Mouse (Mus musculus) kidney, embryonic 16.5 days (tissue): ENCODE measurements at regions not wholly inside any gene's neighbourhood (a gene's known extent, or its start where the extent isn't known, plus 50 kb on each side); places are given as distances from the start of the nearest gene placed in this dataset.
"Not testable (repeated sequence)": the region's sequence is repeated elsewhere in the genome, so short reads cannot be mapped to it uniquely, and the experiment has no call there.

Experiments
- ATAC-seq: fragments of 200-750 bp; cut with Nextera tagmentation; 2 replicates; pipeline ENCODE4 v1.8.0; 2017; ENCODE audit warnings: moderate TSS enrichment; ENCODE audit not compliant: low FRiP score, low TSS enrichment
- H3K27ac ChIP-seq: fragments of 300-500 bp; sonication (generic); 2 replicates; pipeline ENCODE4 v1.5.1; 2014; ENCODE audit warnings: low read length
- H3K27me3 ChIP-seq: fragments of 300-500 bp; sonication (generic); 2 replicates; pipeline ENCODE4 v1.6.1; 2014; ENCODE audit warnings: low read length, control low read depth, mixed read lengths; ENCODE audit not compliant: insufficient read depth
- H3K36me3 ChIP-seq: fragments of 300-500 bp; sonication (generic); 2 replicates; pipeline ENCODE4 v1.6.1; 2014; ENCODE audit warnings: low read length, control low read depth, mixed read lengths; ENCODE audit not compliant: insufficient read depth
- H3K4me1 ChIP-seq: fragments of 300-500 bp; sonication (generic); 2 replicates; pipeline ENCODE4 v1.6.1; 2014; ENCODE audit warnings: low read length, control low read depth, mixed read lengths; ENCODE audit not compliant: insufficient read depth
- H3K4me2 ChIP-seq: fragments of 300-500 bp; sonication (generic); replicated peaks from 2 replicates; pipeline ENCODE4 v1.6.1; 2014; ENCODE audit warnings: low read depth, low read length
- H3K4me3 ChIP-seq: fragments of 300-500 bp; sonication (generic); 2 replicates; pipeline ENCODE4 v1.5.1; 2014; ENCODE audit warnings: mild to moderate bottlenecking, low read length
- H3K9ac ChIP-seq: fragments of 300-500 bp; sonication (generic); replicated peaks from 2 replicates; pipeline ENCODE4 v1.6.1; 2014; ENCODE audit warnings: low read length
- H3K9me3 ChIP-seq: fragments of 300-500 bp; sonication (generic); 2 replicates; pipeline ENCODE4 v1.6.1; 2016; ENCODE audit warnings: low read length, control low read depth
- WGBS: fragments of 180-500 bp; shearing (Covaris S2); extraction: QIAGEN DNeasy Blood & Tissue Kit; methylation state at CpG from one replicate; pipeline ENCODE4 v1.1.7; 2014; 5-methylcytosine and 5-hydroxymethylcytosine counted together

DNA sequence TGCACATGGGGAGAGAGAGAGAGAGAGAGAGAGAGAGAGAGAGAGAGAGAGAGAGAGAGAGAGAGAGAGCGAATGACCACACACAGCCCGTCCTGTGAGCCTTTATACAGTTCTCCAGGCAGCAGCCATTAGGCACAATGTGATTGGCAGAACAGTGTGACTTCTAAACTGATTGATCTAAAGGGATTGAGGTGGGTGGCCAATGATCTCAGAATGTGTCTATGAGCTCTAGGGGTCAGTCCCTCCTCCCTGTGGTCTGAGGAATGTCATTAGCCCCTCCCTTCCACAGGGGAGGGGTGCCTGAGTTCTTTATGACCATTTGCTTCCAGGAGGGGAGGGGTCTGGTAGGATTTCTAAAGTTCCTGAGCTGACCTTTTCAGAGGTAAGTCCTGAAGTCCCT is 62.1 kb downstream of the Duxbl3 start:
- H3K4me2 ChIP-seq, H3K4me3 ChIP-seq, ATAC-seq, H3K36me3 ChIP-seq, H3K9me3 ChIP-seq, H3K27ac ChIP-seq, H3K4me1 ChIP-seq, H3K9ac ChIP-seq, H3K27me3 ChIP-seq: not testable (repeated sequence)
- 58% methylated on average over 2 of the region's 2 CpGs for WGBS

DNA sequence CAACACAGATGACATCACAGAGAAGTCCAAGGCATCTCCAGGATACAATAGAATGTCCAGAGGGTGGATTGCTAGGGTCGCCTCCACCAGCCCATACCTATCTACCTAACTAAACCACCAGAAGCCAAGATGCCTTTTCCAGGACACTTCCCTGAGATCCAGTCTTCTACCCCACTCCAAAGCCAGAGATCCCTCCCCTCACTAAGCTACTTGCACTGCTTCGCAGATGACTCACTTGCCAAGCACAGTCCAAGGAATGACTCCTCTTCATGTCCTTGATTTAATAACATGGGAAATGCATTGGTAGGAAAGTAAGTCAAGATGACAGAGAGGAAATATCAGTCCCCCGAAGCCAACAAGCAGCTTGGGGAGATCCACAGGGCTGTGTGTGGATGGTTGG is 63.0 kb downstream of the Duxbl3 start:
- no peaks in the 10 kb centered on the region for H3K9me3 ChIP-seq
- no peak for ATAC-seq
- H3K36me3 ChIP-seq, result no peaks in the 10 kb centered on the region
- H3K27me3 ChIP-seq, result no peaks in the 10 kb centered on the region
- H3K4me2 ChIP-seq, result no peak overlapping the region
- WGBS, result 88% methylated on average over 3 of the region's 3 CpGs
- H3K4me3 ChIP-seq, result no peak overlapping the region
- no peak overlapping the region for H3K9ac ChIP-seq
- H3K27ac ChIP-seq, result no peak overlapping the region
- H3K4me1 ChIP-seq, result no peaks in the 10 kb centered on the region

DNA sequence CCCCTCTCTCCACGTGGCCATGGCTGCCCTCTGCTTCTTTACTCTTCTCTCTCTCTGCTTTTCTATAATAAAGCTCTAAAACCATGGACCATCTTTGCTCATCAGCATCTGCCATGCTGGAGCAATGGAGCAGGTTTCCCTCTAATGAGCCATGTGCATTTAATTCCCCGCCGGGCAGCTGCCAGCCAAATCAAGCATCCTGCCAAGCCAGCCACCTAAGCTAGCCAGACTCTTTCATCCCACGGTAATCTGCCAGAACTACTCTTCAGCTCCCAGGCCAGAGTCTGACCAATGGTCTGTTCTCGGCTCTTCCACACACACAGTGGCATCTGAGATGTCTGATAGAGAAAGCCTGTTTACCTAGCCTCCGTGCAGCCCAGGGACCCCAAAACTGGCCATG is 70.8 kb downstream of the Duxbl3 start:
- Histone ChIP-seq H3K27me3 (no peaks in the 10 kb centered on the region), H3K9me3 (no peaks in the 10 kb centered on the region), H3K4me3 (no peak overlapping the region), H3K36me3 (no peaks in the 10 kb centered on the region), H3K4me2 (no peak overlapping the region), H3K27ac (no peak overlapping the region), H3K9ac (no peak overlapping the region), H3K4me1 (no peaks in the 10 kb centered on the region)
- WGBS, result 83% methylated on average over 6 of the region's 6 CpGs
- ATAC-seq, result no peak

DNA sequence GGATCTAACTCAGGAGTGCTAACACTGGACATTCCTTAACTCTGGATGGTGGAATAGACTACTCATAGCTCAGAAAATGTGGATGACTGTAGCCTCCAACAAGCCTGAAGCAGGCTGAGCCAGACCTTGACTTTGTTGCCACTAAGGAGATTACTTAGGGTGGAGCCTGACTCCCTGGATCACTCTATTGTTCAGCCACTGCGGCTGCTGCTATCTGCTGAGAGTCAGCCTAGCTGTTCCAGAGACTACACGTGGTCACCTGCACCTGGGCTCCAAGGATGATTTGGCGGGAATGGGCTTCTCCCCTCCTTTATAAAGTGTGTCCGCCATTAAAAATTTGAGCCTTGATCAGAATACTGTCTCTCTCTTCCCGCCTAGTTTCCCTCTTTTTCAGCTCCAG is 83.3 kb downstream of the Duxbl3 start:
- Histone ChIP-seq H3K27me3 (no peaks in the 10 kb centered on the region), H3K36me3 (no peaks in the 10 kb centered on the region), H3K4me2 (no peak overlapping the region), H3K4me3 (no peak overlapping the region), H3K4me1 (no peaks in the 10 kb centered on the region), H3K9ac (no peak overlapping the region), H3K27ac (no peak overlapping the region), H3K9me3 (no peaks in the 10 kb centered on the region)
- ATAC-seq, result no peak
- WGBS, result 89% methylated on average over 5 of the region's 5 CpGs

DNA sequence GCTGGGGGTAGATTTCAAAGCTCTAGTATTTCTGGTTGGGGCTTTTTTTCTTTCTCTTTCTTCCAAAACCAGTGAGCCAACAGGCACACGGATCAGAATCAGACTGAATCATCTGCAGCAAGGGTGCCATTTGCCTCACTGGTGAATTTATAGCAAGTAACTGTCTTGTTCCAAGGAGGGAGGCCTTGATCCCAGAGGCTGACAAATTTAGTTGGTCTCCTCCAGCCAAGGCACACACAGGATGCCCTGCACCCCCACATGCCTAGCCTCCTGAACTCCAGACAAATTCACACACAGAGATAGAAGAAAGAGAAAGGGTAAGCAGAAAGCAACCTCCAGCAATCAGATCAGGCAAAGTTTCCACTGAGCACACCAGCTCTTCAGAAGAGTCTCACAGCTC is 87.5 kb downstream of the Duxbl3 start:
- Histone ChIP-seq H3K4me2 (no peak overlapping the region), H3K4me1 (no peaks in the 10 kb centered on the region), H3K9me3 (no peaks in the 10 kb centered on the region), H3K27ac (no peak overlapping the region), H3K4me3 (no peak overlapping the region), H3K27me3 (no peaks in the 10 kb centered on the region), H3K36me3 (no peaks in the 10 kb centered on the region), H3K9ac (no peak overlapping the region)
- WGBS, result 58% methylated on average over 1 of the region's 1 CpGs
- ATAC-seq, result no peak

DNA sequence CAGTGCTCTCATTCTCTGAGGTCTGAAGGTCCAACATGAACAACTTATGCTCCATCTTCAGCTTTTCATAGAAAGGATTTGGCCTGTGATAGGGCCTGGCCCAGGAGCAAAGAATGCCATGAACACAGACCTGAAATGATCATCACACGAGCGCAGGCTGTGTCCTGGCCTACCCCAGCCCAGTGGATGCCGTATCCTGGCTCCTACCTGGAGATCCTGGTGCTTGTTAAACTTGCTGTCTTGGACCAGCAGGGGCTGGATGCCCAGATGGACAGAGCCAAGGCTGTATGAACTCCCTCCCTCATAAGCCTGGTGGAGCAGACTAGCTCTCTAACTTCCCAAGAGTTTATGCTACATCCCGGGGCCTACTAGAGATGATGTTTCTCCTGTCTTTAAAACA is 89.5 kb downstream of the Duxbl3 start:
- Histone ChIP-seq H3K27ac (no peak overlapping the region), H3K36me3 (no peaks in the 10 kb centered on the region), H3K4me3 (no peak overlapping the region), H3K27me3 (no peaks in the 10 kb centered on the region), H3K4me2 (no peak overlapping the region), H3K4me1 (no peaks in the 10 kb centered on the region), H3K9ac (no peak overlapping the region), H3K9me3 (no peaks in the 10 kb centered on the region)
- ATAC-seq, result no peak
- WGBS, result 93% methylated on average over 4 of the region's 4 CpGs

DNA sequence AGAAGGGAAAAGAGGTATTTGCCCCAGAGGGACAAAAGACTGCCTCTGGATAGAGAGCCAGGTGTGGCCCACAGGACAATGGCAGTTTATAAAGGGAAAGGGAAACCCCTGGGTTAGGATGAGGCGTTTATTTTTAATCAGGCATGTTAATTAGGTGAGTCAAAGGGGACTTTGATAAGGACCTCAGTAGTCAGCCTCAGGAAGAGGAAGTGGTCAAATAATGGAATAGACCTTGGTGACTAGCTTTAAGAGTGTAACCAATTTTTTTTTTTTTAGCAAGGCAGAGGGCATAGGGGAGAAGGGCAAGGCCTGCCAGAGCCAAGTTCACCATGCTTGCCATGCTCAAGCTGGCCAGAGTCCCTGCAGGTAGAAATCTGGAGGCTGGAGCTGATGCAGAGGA is 95.2 kb downstream of the Duxbl3 start:
- no peak overlapping the region for H3K27ac ChIP-seq
- peaks cover 10% of the 10 kb centered on the region for H3K4me1 ChIP-seq
- no peak overlapping the region for H3K4me2 ChIP-seq
- no peak overlapping the region for H3K9ac ChIP-seq
- no peaks in the 10 kb centered on the region for H3K9me3 ChIP-seq
- 57% methylated on average over 1 of the region's 1 CpGs for WGBS
- no peaks in the 10 kb centered on the region for H3K27me3 ChIP-seq
- no peak overlapping the region for H3K4me3 ChIP-seq
- H3K36me3 ChIP-seq, result no peaks in the 10 kb centered on the region
- ATAC-seq, result no peak

DNA sequence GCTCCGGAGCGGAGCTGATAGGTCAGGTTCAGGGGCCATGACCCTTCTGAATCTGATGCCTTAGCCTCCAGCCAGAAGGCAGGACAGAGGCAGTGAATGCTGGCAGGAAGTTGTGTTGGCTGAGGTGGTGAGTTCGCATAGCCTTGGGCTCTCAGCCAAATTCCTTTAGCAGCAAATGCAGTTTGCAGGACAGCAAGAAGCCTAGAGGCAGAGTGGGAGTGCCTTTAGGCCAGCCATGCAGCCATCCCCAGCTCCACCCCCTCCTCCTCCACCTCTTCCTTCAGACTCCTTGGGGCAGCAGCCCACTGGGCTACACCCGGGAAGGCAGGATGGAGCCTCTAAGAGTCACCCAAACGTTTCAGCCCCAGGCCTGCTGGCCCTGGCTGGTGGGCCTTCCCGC is 99.5 kb downstream of the Duxbl3 start:
- Histone ChIP-seq H3K4me3 (no peak overlapping the region), H3K9me3 (no peaks in the 10 kb centered on the region), H3K4me1 (peaks cover 10% of the 10 kb centered on the region), H3K4me2 (no peak overlapping the region), H3K27ac (no peak overlapping the region), H3K9ac (no peak overlapping the region), H3K36me3 (no peaks in the 10 kb centered on the region), H3K27me3 (no peaks in the 10 kb centered on the region)
- WGBS, result 10% methylated on average over 6 of the region's 6 CpGs
- peak; percentile 79 for ATAC-seq

DNA sequence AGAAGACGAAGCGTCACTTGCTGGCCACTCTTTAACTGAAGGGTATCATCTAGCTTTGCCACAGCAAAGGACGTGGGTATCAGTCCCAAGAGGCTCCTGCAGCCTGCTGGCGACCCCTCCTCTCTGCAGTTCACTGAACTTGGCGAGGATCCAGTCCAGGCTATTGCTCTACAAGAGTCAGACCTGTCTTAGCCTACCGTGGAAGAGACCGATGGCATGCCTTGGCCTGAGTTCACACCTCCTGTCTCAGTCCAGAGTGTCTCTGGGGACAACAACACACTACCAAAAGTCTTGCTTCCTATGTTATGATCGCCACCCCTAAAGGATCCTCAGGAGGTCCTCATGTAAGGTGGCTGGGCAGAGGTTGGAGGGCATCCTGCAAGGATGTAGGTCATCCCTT is 100.2 kb downstream of the Duxbl3 start:
- 62% methylated on average over 8 of the region's 8 CpGs for WGBS
- H3K27me3 ChIP-seq, result no peaks in the 10 kb centered on the region
- no peak for ATAC-seq
- no peak overlapping the region for H3K4me3 ChIP-seq
- H3K9ac ChIP-seq, result no peak overlapping the region
- no peak overlapping the region for H3K27ac ChIP-seq
- no peak overlapping the region for H3K4me2 ChIP-seq
- no peaks in the 10 kb centered on the region for H3K9me3 ChIP-seq
- peaks cover 10% of the 10 kb centered on the region for H3K4me1 ChIP-seq
- no peaks in the 10 kb centered on the region for H3K36me3 ChIP-seq

DNA sequence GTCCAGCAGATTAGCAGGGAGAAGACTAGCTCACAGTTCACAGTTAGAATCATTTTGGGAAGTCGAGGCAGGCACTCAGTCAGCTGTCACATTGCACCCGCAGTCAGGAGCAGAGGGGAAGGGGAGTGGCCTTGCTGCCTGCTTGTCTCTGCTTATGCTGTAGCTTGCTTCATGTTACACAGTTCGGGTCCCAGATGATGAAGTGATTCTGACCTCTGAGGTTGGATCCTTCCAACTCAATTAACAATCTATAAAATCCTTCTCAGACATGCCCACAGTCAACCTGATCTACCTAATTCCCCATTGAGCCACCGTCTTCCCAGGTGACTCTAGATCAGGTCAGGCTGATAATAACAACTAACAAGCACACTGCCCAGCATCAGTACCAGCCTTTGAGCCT is 102.3 kb downstream of the Duxbl3 start:
- no peaks in the 10 kb centered on the region for H3K27me3 ChIP-seq
- WGBS, result 57% methylated on average over 4 of the region's 4 CpGs
- H3K4me2 ChIP-seq, result no peak overlapping the region
- H3K9ac ChIP-seq, result no peak overlapping the region
- H3K4me3 ChIP-seq, result no peak overlapping the region
- no peak overlapping the region for H3K27ac ChIP-seq
- H3K4me1 ChIP-seq, result peaks cover 10% of the 10 kb centered on the region
- no peak for ATAC-seq
- H3K9me3 ChIP-seq, result no peaks in the 10 kb centered on the region
- H3K36me3 ChIP-seq, result no peaks in the 10 kb centered on the region

DNA sequence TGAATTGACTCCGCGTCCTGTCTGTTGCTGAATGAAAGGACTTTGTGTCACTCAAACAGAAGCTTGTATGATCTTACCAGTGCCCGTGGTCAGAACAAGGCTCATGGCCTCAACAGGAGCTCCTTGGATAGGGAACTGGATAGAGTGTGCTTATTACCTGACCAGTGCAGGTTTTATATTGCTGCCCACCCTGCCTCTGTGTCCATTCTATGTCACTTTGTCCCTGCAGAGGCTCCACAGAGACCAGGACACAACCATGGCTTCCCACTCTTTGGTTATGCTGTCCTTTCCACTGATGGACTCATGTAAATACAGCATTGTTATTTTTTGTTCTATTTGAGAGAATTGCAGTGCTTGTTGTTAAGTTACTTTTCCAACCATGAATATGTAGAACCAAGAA is 103.4 kb downstream of the Duxbl3 start:
- Histone ChIP-seq H3K4me1 (peaks cover 10% of the 10 kb centered on the region), H3K36me3 (no peaks in the 10 kb centered on the region), H3K9me3 (no peaks in the 10 kb centered on the region), H3K4me3 (no peak overlapping the region), H3K4me2 (no peak overlapping the region), H3K27ac (no peak overlapping the region), H3K27me3 (no peaks in the 10 kb centered on the region), H3K9ac (no peak overlapping the region)
- WGBS, result 94% methylated on average over 3 of the region's 3 CpGs
- ATAC-seq, result no peak
